In genomic region chr4:107389345-107389744, GRCm38 (mm10) we compare ENCODE assay signal across 13 mouse cellular contexts. TPM values are rescaled to one million over a fixed set of nuclear protein-coding genes. Genes with fewer than 3 reads are reported as not detected.
"Had no signal": no experiment of that assay in that cellular context is flagged by ENCODE, and none has a peak within 500 bp of the region (broad histone marks: within the 10 kb centered on the region; RNA-seq: fewer than 3 reads in every experiment).

No protein-coding gene starts in this region.

- DNase-seq: retina, postnatal 1 day; right cerebral cortex, adult 18-20 months; right cerebral cortex, postnatal 14 days; right cerebral cortex, postnatal 25 days; right cerebral cortex, postnatal 4 days; spleen, adult 18-20 months; thymus, adult 18-20 months; thymus, adult 2 months; thymus, postnatal 14 days; thymus, postnatal 25 days; thymus, postnatal 36 days; thymus, postnatal 4 days had no signal

RNA-seq across cellular contexts. Expression of gene Glis1, which starts 45.0 kb away (rescaled TPM):
- total RNA-seq: neutrophil, adult 5-6 weeks had no signal
